Mouse (Mus musculus): ENCODE data around the gene Ptprcap.
A peak's percentile ranks its signal among the peaks of the same experiment; 100 is the strongest.

Gene Ptprcap

GRCm38 (mm10) chr19:4146366-4147021 is 6.9 kb upstream of the Ptprcap start:
- no peak for DNase-seq (ENCODE audit: extremely low read depth, insufficient read length, low spot score)

GRCm38 (mm10) chr19:4147022-4147405 is 6.4 kb upstream of the Ptprcap start:
- no peak for DNase-seq (ENCODE audit: extremely low read depth, insufficient read length, low spot score)

GRCm38 (mm10) chr19:4147782-4148490 is 5.5 kb upstream of the Ptprcap start:
- DNase-seq (ENCODE audit: extremely low read depth, insufficient read length, low spot score) = no peak

GRCm38 (mm10) chr19:4148491-4148806 is 5.0 kb upstream of the Ptprcap start, which contains the start of gene Coro1b:
Coro1b (plus strand) TSS chr19:4148619.
- peak; percentile 96 for DNase-seq (ENCODE audit: extremely low read depth, insufficient read length, low spot score)

DNA sequence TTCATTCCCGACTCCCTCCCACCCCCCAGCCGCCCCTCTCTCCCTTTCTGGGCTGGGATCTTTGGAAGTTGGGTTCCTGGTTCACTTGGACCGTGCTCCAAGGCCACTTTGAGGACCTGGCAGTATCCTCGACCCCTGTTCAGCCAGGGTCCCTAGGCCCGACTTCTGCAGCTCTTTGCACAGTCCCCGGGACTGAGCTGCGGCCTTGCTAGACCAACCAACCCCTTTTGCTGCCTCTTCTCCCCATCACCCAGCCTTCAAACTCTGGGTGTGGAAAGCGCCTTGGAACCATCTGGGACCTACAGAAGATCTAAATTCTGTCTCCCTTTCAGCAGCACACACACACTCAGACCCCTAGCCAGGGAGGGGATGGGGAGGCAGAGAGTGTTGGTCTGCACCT is 4.6 kb upstream of the Ptprcap start:
- DNase-seq (ENCODE audit: extremely low read depth, insufficient read length, low spot score) = no peak

- no peak for DNase-seq (ENCODE audit: extremely low read depth, insufficient read length, low spot score)
These were observed 4.1 kb upstream of the Ptprcap start for GRCm38 (mm10) chr19:4149283-4149682.

- no peak for DNase-seq (ENCODE audit: extremely low read depth, insufficient read length, low spot score)
These were observed 3.5 kb upstream of the Ptprcap start for GRCm38 (mm10) chr19:4149764-4150461.

GRCm38 (mm10) chr19:4150567-4151487 is 2.6 kb upstream of the Ptprcap start:
- DNase-seq (ENCODE audit: extremely low read depth, insufficient read length, low spot score) = no peak

DNA sequence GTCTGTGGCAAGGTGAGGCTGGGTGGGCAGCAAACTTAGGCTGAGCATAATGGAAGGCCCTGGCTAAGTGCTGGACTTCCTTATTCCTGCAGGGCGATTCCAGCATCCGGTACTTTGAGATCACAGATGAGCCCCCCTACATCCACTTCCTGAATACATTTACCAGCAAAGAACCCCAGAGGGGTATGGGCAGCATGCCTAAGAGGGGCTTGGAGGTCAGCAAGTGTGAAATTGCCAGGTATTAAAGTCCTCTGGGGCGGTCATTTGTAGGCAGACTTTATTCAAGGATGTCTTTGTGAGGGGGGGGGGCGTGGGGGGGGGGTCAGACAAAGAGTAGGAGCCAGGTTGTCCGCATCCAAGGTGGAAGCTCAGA is 1.9 kb upstream of the Ptprcap start:
- DNase-seq (ENCODE audit: extremely low read depth, insufficient read length, low spot score) = no peak

GRCm38 (mm10) chr19:4151898-4152297 is 1.5 kb upstream of the Ptprcap start:
- DNase-seq (ENCODE audit: extremely low read depth, insufficient read length, low spot score) = no peak

- DNase-seq (ENCODE audit: extremely low read depth, insufficient read length, low spot score) = no peak
These were observed 766 bp upstream of the Ptprcap start for GRCm38 (mm10) chr19:4152445-4153231.

DNA sequence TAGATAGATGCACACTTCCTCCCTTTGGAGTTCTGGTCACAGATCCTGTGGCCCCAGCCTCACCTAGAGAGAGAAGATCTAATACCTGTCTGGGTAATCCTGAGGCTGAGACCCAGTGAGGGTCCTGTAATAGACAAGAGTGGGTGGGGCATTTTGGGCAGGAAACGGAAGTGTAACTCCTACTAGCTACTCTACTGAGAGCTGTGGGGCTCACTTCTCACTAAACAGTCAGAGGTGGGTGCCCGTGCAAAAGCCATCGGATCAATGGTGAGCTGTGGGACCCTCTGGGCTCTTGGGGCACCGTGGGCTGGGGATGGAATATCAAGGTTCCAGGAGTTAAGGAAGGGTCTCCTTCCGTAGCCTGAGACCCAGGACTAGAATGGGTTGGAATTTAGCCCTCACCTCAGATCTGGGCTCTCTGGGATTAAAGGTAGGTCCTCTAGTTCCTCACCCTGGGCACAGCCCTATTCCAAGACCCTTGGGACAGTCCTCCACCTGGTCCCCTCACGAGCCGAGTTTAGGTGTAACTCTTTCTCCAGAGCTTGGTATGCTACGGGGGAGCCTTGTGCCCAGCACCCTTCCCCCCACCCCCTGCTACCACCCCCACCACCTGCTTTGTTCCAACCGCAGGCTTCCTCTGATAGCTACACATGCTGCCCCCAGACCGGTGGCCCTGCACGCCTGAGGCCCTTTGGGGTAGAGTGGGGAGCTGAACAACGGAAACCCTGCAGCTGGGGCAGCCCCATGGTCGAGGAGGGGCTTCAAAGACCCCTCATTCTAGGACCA is 1.2 kb downstream of the Ptprcap start:
- DNase-seq (ENCODE audit: extremely low read depth, insufficient read length, low spot score) = no peak

- no peak for DNase-seq (ENCODE audit: extremely low read depth, insufficient read length, low spot score)
These were observed 2.0 kb downstream of the Ptprcap start for GRCm38 (mm10) chr19:4155223-4156072.

GRCm38 (mm10) chr19:4156073-4156579 is 2.7 kb downstream of the Ptprcap start:
- no peak for DNase-seq (ENCODE audit: extremely low read depth, insufficient read length, low spot score)

DNA sequence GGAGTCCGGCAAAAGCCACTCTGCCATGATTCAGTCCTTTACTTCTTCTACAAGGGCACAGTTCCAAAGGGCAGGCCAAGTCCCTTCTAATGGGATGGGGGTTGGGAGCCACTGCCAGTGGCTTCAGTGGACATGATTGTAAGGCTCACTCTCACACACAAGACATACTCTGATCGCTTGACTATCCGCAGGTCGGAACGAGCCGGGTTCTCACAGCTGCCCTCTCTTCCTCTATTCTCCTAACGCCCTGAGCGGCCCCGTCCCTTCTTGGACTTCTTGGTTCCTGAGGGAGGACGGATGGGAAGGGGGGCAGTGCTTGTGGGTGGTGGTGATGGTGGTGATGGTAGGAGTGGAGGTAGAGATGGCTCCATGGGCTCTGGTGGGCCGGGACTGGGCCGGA is 3.4 kb downstream of the Ptprcap start:
- no peak for DNase-seq (ENCODE audit: extremely low read depth, insufficient read length, low spot score)

GRCm38 (mm10) chr19:4159049-4159448 is 5.6 kb downstream of the Ptprcap start:
- no peak for DNase-seq (ENCODE audit: extremely low read depth, insufficient read length, low spot score)

GRCm38 (mm10) chr19:4162646-4163542 is 9.5 kb downstream of the Ptprcap start, which contains the start of gene Rps6kb2:
Rps6kb2 (minus strand) TSS chr19:4163354.
- DNase-seq (ENCODE audit: extremely low read depth, insufficient read length, low spot score) = peak; percentile 85
